In genomic region chr15:5106293-5106692, GRCm38 (mm10) we compare ENCODE assay signal across 9 mouse cellular contexts. TPM values are rescaled to one million over a fixed set of nuclear protein-coding genes. Genes with fewer than 3 reads are reported as not detected.
DNase-seq lines count a peak whose midpoint lies in the region; ATAC-seq and TF ChIP-seq lines count a peak whose summit lies in the region.
"Had no signal": no experiment of that assay in that cellular context is flagged by ENCODE, and none has a peak within 500 bp of the region (broad histone marks: within the 10 kb centered on the region; RNA-seq: fewer than 3 reads in every experiment).

No protein-coding gene starts in this region.

- peak; percentile 84 for TF ChIP-seq CTCF in heart, adult 2 months (IDR thresholded peaks at IDR 0.05)

- no peak overlapping the region for H3K4me2 ChIP-seq in neural tube, embryonic 12.5 days (replicated peaks)
- H3K4me2 ChIP-seq in neural tube, embryonic 15.5 days, result no peak overlapping the region
- H3K4me2 ChIP-seq: lung, embryonic 15.5 days had no signal

- H3K27me3 ChIP-seq in heart, adult 2 months (ENCODE audit: control insufficient read depth, insufficient read depth, low read length), result no peaks in the 10 kb centered on the region
- H3K27me3 ChIP-seq in neural tube, embryonic 12.5 days (replicated peaks), result no peaks in the 10 kb centered on the region
- no peaks in the 10 kb centered on the region for H3K27me3 ChIP-seq in neural tube, embryonic 15.5 days (replicated peaks)
- H3K27me3 ChIP-seq: lung, embryonic 15.5 days had no signal

- H3K36me3 ChIP-seq in heart, adult 2 months (ENCODE audit: control insufficient read depth, insufficient read depth, low read length), result peaks cover 4% of the 10 kb centered on the region
- no peaks in the 10 kb centered on the region for H3K36me3 ChIP-seq in neural tube, embryonic 12.5 days
- H3K36me3 ChIP-seq in neural tube, embryonic 15.5 days, result no peaks in the 10 kb centered on the region
- H3K36me3 ChIP-seq: lung, embryonic 15.5 days had no signal

- no peak for TF ChIP-seq POLR2A in heart, adult 2 months (IDR thresholded peaks at IDR 0.05; ENCODE audit: insufficient read depth, low read depth, low read length)

- peaks cover 3% of the 10 kb centered on the region for H3K4me1 ChIP-seq in heart, adult 2 months (ENCODE audit: control insufficient read depth, insufficient read depth, low read length)
- H3K4me1 ChIP-seq in neural tube, embryonic 12.5 days, result no peaks in the 10 kb centered on the region
- no peaks in the 10 kb centered on the region for H3K4me1 ChIP-seq in neural tube, embryonic 15.5 days
- H3K4me1 ChIP-seq: lung, embryonic 15.5 days had no signal

- TF ChIP-seq EP300 in heart, adult 2 months (IDR thresholded peaks at IDR 0.05; ENCODE audit: insufficient read depth, low read depth, low read length), result no peak

- no peak overlapping the region for H3K9ac ChIP-seq in heart, adult 2 months (ENCODE audit: low read depth, low read length)
- H3K9ac ChIP-seq in neural tube, embryonic 12.5 days, result no peak overlapping the region
- no peak overlapping the region for H3K9ac ChIP-seq in neural tube, embryonic 15.5 days (replicated peaks)
- H3K9ac ChIP-seq: lung, embryonic 15.5 days had no signal

- H3K4me3 ChIP-seq in heart, adult 2 months, result no peak overlapping the region
- no peak overlapping the region for H3K4me3 ChIP-seq in neural tube, embryonic 12.5 days
- H3K4me3 ChIP-seq in neural tube, embryonic 15.5 days (replicated peaks), result no peak overlapping the region
- H3K4me3 ChIP-seq: lung, embryonic 15.5 days had no signal

- intact Hi-C loops in heart, adult 2 months (cut with DNase I), result loop anchor here (1.0 to 5.0 kb wide), 2 partner anchors 19 to 36 kb away; partner anchors contain the start of gene Prkaa1
- intact Hi-C loops in heart, postnatal 10 days (cut with DNase I), result loop anchor here (2.0 to 5.0 kb wide), 2 partner anchors 19 to 1049 kb away; no protein-coding TSS in a partner anchor
- intact Hi-C loops in left cerebral cortex, postnatal 36 days (cut with DNase I), result loop anchor here (2.0 kb wide), 1 partner anchor 1049 kb away; no protein-coding TSS in a partner anchor

- no peaks in the 10 kb centered on the region for H3K79me2 ChIP-seq in heart, adult 2 months (replicated peaks; ENCODE audit: control insufficient read depth, insufficient read depth, low read length)

- H3K27ac ChIP-seq in heart, adult 2 months, result no peak overlapping the region
- no peak overlapping the region for H3K27ac ChIP-seq in neural tube, embryonic 12.5 days
- no peak overlapping the region for H3K27ac ChIP-seq in neural tube, embryonic 15.5 days (replicated peaks)
- H3K27ac ChIP-seq: lung, embryonic 15.5 days had no signal

- no peak for DNase-seq in heart, adult 2 months
- no peak for DNase-seq in heart, postnatal 10 days
- peak; percentile 71 for DNase-seq in retina, embryonic 14.5 days (ENCODE audit: low spot score)
- DNase-seq in urinary bladder, postnatal 36 days (ENCODE audit: low spot score in 2 of 2), result no peak
- no peak for DNase-seq in left cerebral cortex, postnatal 36 days (ENCODE audit: low spot score in 2 of 2)

- 46% methylated on average over 2 of the region's 2 CpGs for WGBS in heart, adult 2 months
- 59% methylated on average over 2 of the region's 2 CpGs for WGBS in neural tube, embryonic 12.5 days
- WGBS in neural tube, embryonic 15.5 days, result 55% methylated on average over 2 of the region's 2 CpGs

- H3K9me3 ChIP-seq in neural tube, embryonic 12.5 days, result no peaks in the 10 kb centered on the region
- no peaks in the 10 kb centered on the region for H3K9me3 ChIP-seq in neural tube, embryonic 15.5 days (replicated peaks)
- H3K9me3 ChIP-seq: lung, embryonic 15.5 days had no signal

- 0 out of 2 replicates have a peak, but pooled peaks have one; percentile 41 for ATAC-seq in neural tube, embryonic 12.5 days (ENCODE audit: low FRiP score, low read depth)
- no peak for ATAC-seq in neural tube, embryonic 15.5 days (ENCODE audit: low FRiP score)
- peak; percentile 48 to 63; a peak in 2 of 4 replicates for ATAC-seq in hematopoietic stem cell, adult 5-6 weeks (replicated peaks in 1 of 2; ENCODE audit: insufficient read depth in 1 of 2, low FRiP score in 2 of 2, low TSS enrichment in 1 of 2, low read depth in 1 of 2, poor library complexity in 2 of 2, severe bottlenecking in 2 of 2)

RNA-seq across cellular contexts. Expression of gene Card6, which starts 2.0 kb away (rescaled TPM):
- total RNA-seq in heart, adult 2 months (2021), result 1 to 10 TPM; 6.5 to 8.3 TPM
- polyA plus RNA-seq in heart, adult 2 months (2012; rRNA removed), result 2.4 and 2.9 TPM in 2 replicates
- total RNA-seq in heart, postnatal 10 days (2021), result 1 to 10 TPM; 5.6 to 6.7 TPM
- 0.71 and 0.88 TPM in 2 replicates for polyA plus RNA-seq in neural tube, embryonic 12.5 days (2016; fragmentation: Nextera tagmentation; extraction: Ambion mirVana)
- polyA plus RNA-seq in neural tube, embryonic 15.5 days (2015; fragmentation: Nextera tagmentation; extraction: Ambion mirVana), result 0.32 and 0.91 TPM in 2 replicates
- total RNA-seq in hematopoietic stem cell, adult 5-6 weeks (2017), result 2.1 and 3.6 TPM in 2 replicates
- total RNA-seq in left cerebral cortex, postnatal 36 days (2021), result 1 to 10 TPM; 1.4 to 1.5 TPM

RNA-seq across cellular contexts. Expression of gene Rpl37, which starts 10.2 kb away (rescaled TPM):
- 100 to 1,000 TPM; 186 to 228 TPM for total RNA-seq in heart, adult 2 months (2021)
- 382 and 405 TPM in 2 replicates for polyA plus RNA-seq in heart, adult 2 months (2012; rRNA removed)
- total RNA-seq in heart, postnatal 10 days (2021), result 100 to 1,000 TPM; 233 to 262 TPM
- polyA plus RNA-seq in neural tube, embryonic 12.5 days (2016; fragmentation: Nextera tagmentation; extraction: Ambion mirVana), result 422 and 438 TPM in 2 replicates
- polyA plus RNA-seq in neural tube, embryonic 15.5 days (2015; fragmentation: Nextera tagmentation; extraction: Ambion mirVana), result 343 and 364 TPM in 2 replicates
- 1,644 and 2,194 TPM in 2 replicates for total RNA-seq in hematopoietic stem cell, adult 5-6 weeks (2017)
- total RNA-seq in left cerebral cortex, postnatal 36 days (2021), result 100 to 1,000 TPM; 257 to 266 TPM

RNA-seq across cellular contexts. Expression of gene Prkaa1, which starts 37.4 kb away (rescaled TPM):
- total RNA-seq in heart, adult 2 months (2021), result 10 to 100 TPM; 12.6 to 13.9 TPM
- 4.6 and 8.9 TPM in 2 replicates for polyA plus RNA-seq in heart, adult 2 months (2012; rRNA removed)
- total RNA-seq in heart, postnatal 10 days (2021), result 10 to 100 TPM; 16.9 to 18.4 TPM
- polyA plus RNA-seq in neural tube, embryonic 12.5 days (2016; fragmentation: Nextera tagmentation; extraction: Ambion mirVana), result 16.0 and 17.7 TPM in 2 replicates
- polyA plus RNA-seq in neural tube, embryonic 15.5 days (2015; fragmentation: Nextera tagmentation; extraction: Ambion mirVana), result 14.5 and 16.9 TPM in 2 replicates
- total RNA-seq in hematopoietic stem cell, adult 5-6 weeks (2017), result 25.6 and 38.5 TPM in 2 replicates
- total RNA-seq in left cerebral cortex, postnatal 36 days (2021), result 10 to 100 TPM; 18.9 to 20.5 TPM

RNA-seq across cellular contexts. Expression of gene C7, which starts 42.8 kb away (rescaled TPM):
- total RNA-seq in heart, adult 2 months (2021), result 1 to 10 TPM; 1.8 to 5.7 TPM
- 1.6 and 4.1 TPM in 2 replicates for polyA plus RNA-seq in heart, adult 2 months (2012; rRNA removed)
- total RNA-seq in heart, postnatal 10 days (2021), result under 1 TPM; 0.19 to 0.27 TPM
- polyA plus RNA-seq in neural tube, embryonic 12.5 days (2016; fragmentation: Nextera tagmentation; extraction: Ambion mirVana), result 0.14 TPM in 1 of 2 replicates, not detected in the other
- 0.08 TPM in 1 of 2 replicates, not detected in the other for polyA plus RNA-seq in neural tube, embryonic 15.5 days (2015; fragmentation: Nextera tagmentation; extraction: Ambion mirVana)
- total RNA-seq in hematopoietic stem cell, adult 5-6 weeks (2017), result 0.60 TPM in 1 of 2 replicates, not detected in the other
- 1 to 10 TPM in 1 of 2 experiments, under 1 TPM in 1; 0.86 to 1.2 TPM for total RNA-seq in left cerebral cortex, postnatal 36 days (2021)
